Mouse (Mus musculus): Measurements from ENCODE around the gene Gm2897. TPM values are rescaled to one million over a fixed set of nuclear protein-coding genes. Genes with fewer than 3 reads are reported as not detected.

Gene Gm2897
- polyA plus RNA-seq (2012; rRNA removed) = 0.17 and 0.18 TPM in 2 replicates

DNA sequence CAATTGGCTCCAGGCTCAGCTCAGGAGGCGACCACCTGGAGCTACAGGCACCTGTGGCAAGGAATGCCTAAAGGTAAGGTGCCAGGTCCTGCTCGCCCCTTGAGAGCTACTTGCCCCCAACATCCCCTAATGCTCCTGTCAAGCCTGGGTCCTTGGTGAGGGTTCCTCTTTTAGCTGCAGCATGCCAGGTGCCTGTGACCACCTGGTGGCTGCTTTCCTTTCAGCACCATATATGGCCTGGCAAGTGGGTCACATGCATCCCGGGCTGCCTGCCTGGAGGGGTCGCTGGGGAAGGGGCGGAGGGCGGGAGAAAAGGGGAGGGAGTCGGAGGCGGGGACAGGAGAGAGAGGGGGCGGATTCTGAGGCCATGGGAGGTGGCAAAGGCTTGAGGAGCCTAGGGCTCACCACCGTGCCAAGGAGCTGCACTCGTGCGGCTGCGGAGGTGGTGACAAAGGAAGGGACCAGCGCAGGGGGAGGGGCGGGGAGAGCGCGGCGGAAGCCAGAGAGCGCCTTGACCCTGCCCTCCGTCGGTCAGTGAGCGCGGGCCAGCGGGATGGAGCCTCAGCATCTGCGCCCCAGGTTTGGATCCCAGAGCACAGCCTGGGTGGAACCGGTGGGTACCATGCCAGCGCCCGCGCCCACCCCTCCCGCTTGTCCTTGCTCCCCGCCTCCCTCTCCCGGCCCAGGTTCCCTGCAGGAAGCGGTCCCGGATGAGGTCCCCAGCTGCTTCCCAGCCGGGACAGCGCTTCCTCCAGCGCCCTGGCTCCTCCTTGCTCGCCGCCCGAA, at the start of gene Gm2897:
Gene Gm2897, plus strand, starts transcription at position 559 of the 786 bp plus-strand sequence.

DNA sequence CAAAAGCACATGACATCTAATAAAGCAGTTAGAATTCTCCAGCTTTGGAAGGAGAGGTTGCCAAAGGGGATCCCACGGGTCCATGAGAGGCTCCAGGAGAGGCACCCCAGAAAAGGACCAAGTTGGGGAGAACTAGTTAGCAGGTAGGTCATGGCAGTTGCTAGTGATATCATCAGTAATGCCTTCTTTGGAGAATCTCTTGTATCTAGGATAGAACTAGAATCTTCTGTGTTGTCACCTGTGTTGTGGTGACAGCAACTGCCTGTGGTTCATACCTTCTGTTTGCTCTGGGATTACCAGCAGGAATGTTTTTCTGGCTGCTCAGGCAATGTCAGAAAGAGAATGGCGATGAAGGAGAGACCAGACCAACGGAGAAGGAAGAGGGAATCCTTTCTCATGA, 19.4 kb upstream of the Gm2897 start, which contains the start of gene Gm2888:
Gene Gm2888, plus strand, starts transcription at position 301 of the 400 bp plus-strand sequence.

Other genes starting within 250 kb of the Gm2897 start
- gene Gm2888, start 19.3 kb upstream of the Gm2897 start, polyA plus RNA-seq (2012; rRNA removed) = not detected in 2 replicates
- gene Gm10340, start 84.7 kb downstream of the Gm2897 start, polyA plus RNA-seq (2012; rRNA removed) = not detected in 2 replicates
- gene Gm5795, start 139.0 kb downstream of the Gm2897 start, polyA plus RNA-seq (2012; rRNA removed) = not detected in 2 replicates
- gene D830030K20Rik, start 159.2 kb downstream of the Gm2897 start, polyA plus RNA-seq (2012; rRNA removed) = 0.23 TPM in 2 replicates

All from liver, embryonic 18 days (tissue).